Mouse (Mus musculus): ENCODE results near the gene Tnrc6b. TPM values are rescaled to one million over a fixed set of nuclear protein-coding genes. Genes with fewer than 3 reads are reported as not detected.

Gene Tnrc6b
- total RNA-seq, 2 experiments from 2014 or later = 97.8 to 105 TPM

GRCm38 (mm10) chr15:80979611-80980010 lies 268.5 kb downstream of the Tnrc6b start:
- no peak for DNase-seq

DNA sequence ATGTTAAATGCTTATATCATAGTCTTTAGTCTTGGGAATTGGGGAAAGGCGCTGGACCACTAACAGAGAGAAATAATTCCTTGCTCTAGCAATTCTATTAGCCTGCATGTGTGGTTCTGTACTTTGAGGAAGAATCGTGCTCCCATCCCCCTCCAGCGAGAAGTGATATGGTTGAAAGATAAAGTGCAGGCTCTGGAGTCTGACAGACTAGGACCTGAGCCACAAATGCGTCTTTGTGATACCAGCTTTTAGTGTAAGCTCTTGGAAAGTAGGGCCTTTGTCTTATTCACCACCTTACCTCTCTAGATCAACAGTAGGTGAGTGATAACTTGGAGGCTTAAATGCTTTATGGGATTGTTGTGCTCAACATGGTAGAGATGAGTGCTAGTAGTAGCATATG lies 270.1 kb downstream of the Tnrc6b start:
- DNase-seq = no peak

GRCm38 (mm10) chr15:80983264-80983663 lies 272.2 kb downstream of the Tnrc6b start:
- no peak for DNase-seq

DNA sequence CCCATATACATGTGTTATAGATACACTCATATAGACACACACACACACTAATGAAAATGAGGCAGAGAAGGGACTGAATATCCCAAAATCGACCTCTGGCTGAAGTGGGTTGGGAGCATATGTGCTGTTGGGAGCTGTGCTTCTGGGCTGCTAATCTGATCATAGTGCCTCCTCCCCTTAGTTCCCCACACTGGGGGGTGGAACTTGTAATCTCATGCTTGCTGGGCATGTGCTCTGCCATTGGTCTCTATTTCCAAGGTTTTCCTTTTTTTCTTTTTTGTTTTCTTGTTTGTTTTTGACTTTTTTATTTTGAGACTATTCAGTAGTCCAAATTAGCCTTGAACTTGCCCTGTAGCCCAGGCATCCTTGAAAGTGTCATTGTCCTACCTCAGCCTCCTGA lies 277.2 kb downstream of the Tnrc6b start:
- DNase-seq = no peak

DNA sequence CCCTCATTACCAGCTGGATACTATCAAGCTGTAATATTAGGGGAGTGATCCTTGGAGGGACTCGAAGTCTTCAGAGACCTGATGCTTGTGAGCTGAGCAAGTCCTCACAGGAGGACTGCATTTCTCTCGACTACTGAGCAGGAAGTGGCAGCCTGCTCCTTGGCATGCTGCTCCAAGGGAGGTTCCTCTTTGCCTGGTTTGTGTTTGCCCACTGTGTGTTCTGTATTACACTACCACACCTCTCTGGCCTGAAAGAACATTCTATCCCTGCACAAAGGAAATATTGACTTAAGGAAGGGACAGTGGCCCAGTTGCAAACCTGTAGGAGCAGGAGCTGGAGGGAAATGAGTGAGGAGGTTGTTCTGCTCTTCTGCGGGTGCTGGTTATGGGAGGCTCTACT lies 278.6 kb downstream of the Tnrc6b start:
- no peak for DNase-seq

Small RNA genes lying within 50 kb of the gene (microRNA-seq; reads per million reads assigned to microRNA genes)
- gene Mir5113 = 17.1 to 21.2 reads per million in 2 experiments

Other genes with a start within 250 kb of the Tnrc6b start
- gene Enthd1, start 146.2 kb upstream of the Tnrc6b start, total RNA-seq (2021) = not detected
- under 1 TPM; 0.07 to 0.08 TPM for gene Grap2, start 138.7 kb upstream of the Tnrc6b start, total RNA-seq (2021)
- not detected for gene Fam83f, start 39.5 kb upstream of the Tnrc6b start, total RNA-seq (2021)
- gene Adsl, start 237.2 kb downstream of the Tnrc6b start, total RNA-seq (2021) = 10 to 100 TPM; 24.9 to 31.5 TPM

Data from layer of hippocampus, postnatal 36 days (tissue).